In the genomic region with DNA sequence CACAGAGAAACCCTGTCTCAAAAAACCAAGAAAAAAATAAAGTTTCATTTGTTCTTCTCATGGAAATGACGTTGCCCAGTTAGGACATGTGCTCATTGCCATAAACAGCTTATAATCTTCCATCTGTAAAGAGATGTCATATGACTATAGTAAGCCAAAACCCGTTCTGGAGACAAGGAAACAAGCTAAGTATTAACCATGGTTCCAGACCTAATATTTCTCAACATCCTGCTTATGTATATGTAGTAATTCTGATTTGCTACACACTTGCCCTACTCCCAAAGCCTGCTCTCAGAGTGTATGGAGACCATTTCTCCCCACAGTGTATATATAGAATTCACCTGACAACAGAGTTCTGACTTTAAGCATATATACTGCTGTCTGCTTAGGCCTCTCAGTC, we compare ENCODE assay signal across 29 mouse cellular contexts. TPM values are rescaled to one million over a fixed set of nuclear protein-coding genes. Genes with fewer than 3 reads are reported as not detected.
"Had no signal": no experiment of that assay in that cellular context is flagged by ENCODE, and none has a peak within 500 bp of the region (broad histone marks: within the 10 kb centered on the region; RNA-seq: fewer than 3 reads in every experiment).

No protein-coding gene starts in this region.

- H3K4me1 ChIP-seq: embryonic facial prominence, embryonic 12.5 days; embryonic facial prominence, embryonic 13.5 days; embryonic facial prominence, embryonic 15.5 days; forebrain, embryonic 10.5 days; forebrain, embryonic 12.5 days; forebrain, embryonic 13.5 days; forebrain, embryonic 15.5 days had no signal

- H3K9me3 ChIP-seq: embryonic facial prominence, embryonic 10.5 days; embryonic facial prominence, embryonic 12.5 days; embryonic facial prominence, embryonic 13.5 days; embryonic facial prominence, embryonic 15.5 days; forebrain, embryonic 10.5 days; forebrain, embryonic 12.5 days; forebrain, embryonic 13.5 days; forebrain, embryonic 15.5 days had no signal

- H3K27me3 ChIP-seq: embryonic facial prominence, embryonic 12.5 days; embryonic facial prominence, embryonic 15.5 days; forebrain, embryonic 12.5 days; forebrain, embryonic 13.5 days; forebrain, embryonic 15.5 days had no signal

- H3K4me3 ChIP-seq: embryonic facial prominence, embryonic 10.5 days; embryonic facial prominence, embryonic 12.5 days; embryonic facial prominence, embryonic 13.5 days; embryonic facial prominence, embryonic 15.5 days; erythroblast, embryonic 14.5 days; forebrain, embryonic 10.5 days; forebrain, embryonic 12.5 days; forebrain, embryonic 13.5 days; forebrain, embryonic 15.5 days; gastrocnemius, adult 2 months; heart, adult 2 months had no signal

- ATAC-seq: forebrain, embryonic 13.5 days; forebrain, embryonic 14.5 days; forebrain, embryonic 15.5 days; forebrain, embryonic 16.5 days; forebrain, postnatal 0 days had no signal

- H3K27ac ChIP-seq: embryonic facial prominence, embryonic 10.5 days; embryonic facial prominence, embryonic 12.5 days; embryonic facial prominence, embryonic 13.5 days; embryonic facial prominence, embryonic 15.5 days; forebrain, embryonic 10.5 days; forebrain, embryonic 12.5 days; forebrain, embryonic 13.5 days; forebrain, embryonic 15.5 days; gastrocnemius, adult 2 months; heart, adult 2 months had no signal

- H3K36me3 ChIP-seq: embryonic facial prominence, embryonic 10.5 days; embryonic facial prominence, embryonic 12.5 days; embryonic facial prominence, embryonic 13.5 days; embryonic facial prominence, embryonic 15.5 days; forebrain, embryonic 10.5 days; forebrain, embryonic 12.5 days; forebrain, embryonic 15.5 days had no signal

- H3K9ac ChIP-seq: embryonic facial prominence, embryonic 12.5 days; embryonic facial prominence, embryonic 13.5 days; embryonic facial prominence, embryonic 15.5 days; forebrain, embryonic 12.5 days; forebrain, embryonic 13.5 days; forebrain, embryonic 15.5 days; forebrain, postnatal 0 days had no signal

- DNase-seq: cerebellum, adult 2 months; cerebellum, adult 8-10 months; cerebellum, adult 9-10 months; cerebellum, adult 9-11 months; cerebellum, postnatal 10 days; cerebellum, postnatal 14 days; cerebellum, postnatal 25 days; cerebellum, postnatal 36 days; embryo, embryonic 11 days; forebrain, postnatal 0 days; gastrocnemius, adult 2 months; gastrocnemius, postnatal 10 days; gastrocnemius, postnatal 14 days; gastrocnemius, postnatal 25 days; gastrocnemius, postnatal 36 days; heart, adult 11 months; heart, adult 18-20 months; heart, adult 2 months had no signal

- H3K4me2 ChIP-seq: embryonic facial prominence, embryonic 12.5 days; embryonic facial prominence, embryonic 13.5 days; embryonic facial prominence, embryonic 15.5 days; forebrain, embryonic 12.5 days; forebrain, embryonic 13.5 days; forebrain, embryonic 15.5 days had no signal

RNA-seq across cellular contexts. Expression of gene Spp1, which starts 12.9 kb away (rescaled TPM):
- polyA plus RNA-seq: erythroblast, embryonic 14.5 days had no signal

RNA-seq across cellular contexts. Expression of gene Pkd2, which starts 37.2 kb away (rescaled TPM):
- polyA plus RNA-seq: erythroblast, embryonic 14.5 days had no signal
